Mouse (Mus musculus): ENCODE results near the gene Wdtc1.

The Wdtc1 gene

GRCm38 (mm10) chr4:133281513-133281912 is 71.8 kb downstream of the Wdtc1 start:
- no peak for DNase-seq (ENCODE audit: low read depth)

- no peak for DNase-seq (ENCODE audit: low read depth)
Observed at GRCm38 (mm10) chr4:133278482-133278881, 74.8 kb downstream of the Wdtc1 start.

- no peak for DNase-seq (ENCODE audit: low read depth)
Observed at GRCm38 (mm10) chr4:133278067-133278466, 75.2 kb downstream of the Wdtc1 start.

- DNase-seq (ENCODE audit: low read depth): peak; percentile 87
Observed at GRCm38 (mm10) chr4:133277104-133278026, 75.9 kb downstream of the Wdtc1 start, which contains the start of gene Tmem222. Gene Tmem222 (minus strand): TSS chr4:133277792.

- DNase-seq (ENCODE audit: low read depth): no peak
Observed at GRCm38 (mm10) chr4:133270929-133271328, 82.4 kb downstream of the Wdtc1 start.

- peak; percentile 44 for DNase-seq (ENCODE audit: low read depth)
Observed at GRCm38 (mm10) chr4:133269596-133269995, 83.7 kb downstream of the Wdtc1 start.

GRCm38 (mm10) chr4:133268931-133269330 is 84.3 kb downstream of the Wdtc1 start:
- DNase-seq (ENCODE audit: low read depth): no peak

GRCm38 (mm10) chr4:133266248-133266880 is 86.9 kb downstream of the Wdtc1 start:
- no peak for DNase-seq (ENCODE audit: low read depth)

GRCm38 (mm10) chr4:133265759-133266158 is 87.5 kb downstream of the Wdtc1 start:
- DNase-seq (ENCODE audit: low read depth): no peak

- DNase-seq (ENCODE audit: low read depth): no peak
Observed at GRCm38 (mm10) chr4:133265297-133265696, 88.0 kb downstream of the Wdtc1 start.

GRCm38 (mm10) chr4:133264559-133264958 is 88.7 kb downstream of the Wdtc1 start:
- DNase-seq (ENCODE audit: low read depth): no peak

- DNase-seq (ENCODE audit: low read depth): no peak
Observed at GRCm38 (mm10) chr4:133263756-133264155, 89.5 kb downstream of the Wdtc1 start.

GRCm38 (mm10) chr4:133262882-133263281 is 90.4 kb downstream of the Wdtc1 start, which contains the start of gene Sytl1:
Gene Sytl1 (minus strand): TSS chr4:133263113.
- DNase-seq (ENCODE audit: low read depth): no peak

GRCm38 (mm10) chr4:133262375-133262765 is 90.9 kb downstream of the Wdtc1 start:
- DNase-seq (ENCODE audit: low read depth): no peak

GRCm38 (mm10) chr4:133261641-133262374 is 91.5 kb downstream of the Wdtc1 start:
- no peak for DNase-seq (ENCODE audit: low read depth)

GRCm38 (mm10) chr4:133257798-133258408 is 95.4 kb downstream of the Wdtc1 start:
- DNase-seq (ENCODE audit: low read depth): no peak

- no peak for DNase-seq (ENCODE audit: low read depth)
Observed at GRCm38 (mm10) chr4:133257230-133257629, 96.1 kb downstream of the Wdtc1 start.

GRCm38 (mm10) chr4:133256820-133257219 is 96.5 kb downstream of the Wdtc1 start:
- DNase-seq (ENCODE audit: low read depth): no peak

GRCm38 (mm10) chr4:133255392-133255791 is 97.9 kb downstream of the Wdtc1 start:
- no peak for DNase-seq (ENCODE audit: low read depth)

- no peak for DNase-seq (ENCODE audit: low read depth)
Observed at GRCm38 (mm10) chr4:133253412-133253811, 99.9 kb downstream of the Wdtc1 start.

- DNase-seq (ENCODE audit: low read depth): no peak
Observed at GRCm38 (mm10) chr4:133252089-133252488, 101.2 kb downstream of the Wdtc1 start.

GRCm38 (mm10) chr4:133251214-133251613 is 102.1 kb downstream of the Wdtc1 start:
- DNase-seq (ENCODE audit: low read depth): no peak

Data from fibroblast of lung, adult 2 months (primary cell).